Mouse (Mus musculus) hindbrain, embryonic 16.5 days (tissue): ENCODE measurements at regions not wholly inside any gene's neighbourhood (a gene's known extent, or its start where the extent isn't known, plus 50 kb on each side); places are given as distances from the start of the nearest gene placed in this dataset.
"Not testable (repeated sequence)": the region's sequence is repeated elsewhere in the genome, so short reads cannot be mapped to it uniquely, and the experiment has no call there.

Experiments used
- ATAC-seq: fragments of 200-750 bp; cut with Nextera tagmentation; 2 replicates; pipeline ENCODE4 v1.8.0; 2017; ENCODE audit warnings: moderate TSS enrichment, moderate library complexity
- H3K27ac ChIP-seq: fragments of 300-500 bp; sonication (generic); 2 replicates; pipeline ENCODE4 v1.5.1; 2014; ENCODE audit warnings: low read depth, mild to moderate bottlenecking, control low read depth, low read length, moderate library complexity
- H3K27me3 ChIP-seq: fragments of 300-500 bp; sonication (generic); replicated peaks from 2 replicates; pipeline ENCODE4 v1.6.1; 2014; ENCODE audit warnings: low read length; ENCODE audit not compliant: control insufficient read depth, insufficient read depth
- H3K36me3 ChIP-seq: fragments of 300-500 bp; sonication (generic); 2 replicates; pipeline ENCODE4 v1.6.1; 2014; ENCODE audit warnings: mild to moderate bottlenecking, low read length, moderate library complexity, mixed read lengths; ENCODE audit not compliant: control insufficient read depth, insufficient read depth
- H3K4me1 ChIP-seq: fragments of 300-500 bp; sonication (generic); 2 replicates; pipeline ENCODE4 v1.6.1; 2014; ENCODE audit warnings: low read depth, low read length; ENCODE audit not compliant: control insufficient read depth, insufficient read depth
- H3K4me2 ChIP-seq: fragments of 300-500 bp; sonication (generic); 2 replicates; pipeline ENCODE4 v1.6.1; 2014; ENCODE audit warnings: mild to moderate bottlenecking, low read length, control low read depth, moderate library complexity
- H3K4me3 ChIP-seq: fragments of 300-500 bp; sonication (generic); 2 replicates; pipeline ENCODE4 v1.5.1; 2014; ENCODE audit warnings: mild to moderate bottlenecking, low read length, control low read depth, moderate library complexity
- H3K9ac ChIP-seq: fragments of 300-500 bp; sonication (generic); 2 replicates; pipeline ENCODE4 v1.6.1; 2014; ENCODE audit warnings: low read depth, mild to moderate bottlenecking, control low read depth, low read length, moderate library complexity
- H3K9me3 ChIP-seq: fragments of 300-500 bp; sonication (generic); 2 replicates; pipeline ENCODE4 v1.6.1; 2014; ENCODE audit warnings: mild to moderate bottlenecking, low read length, moderate library complexity; ENCODE audit not compliant: control insufficient read depth
- WGBS: fragments of 180-500 bp; shearing (Covaris S2); extraction: QIAGEN DNeasy Blood & Tissue Kit; methylation state at CpG from one replicate; pipeline ENCODE4 v1.1.7; 2014; 5-methylcytosine and 5-hydroxymethylcytosine counted together

GRCm38 (mm10) chr12:48387724-48388123 lies 994.7 kb upstream of the Foxg1 start:
- Histone ChIP-seq H3K9me3 (no peaks in the 10 kb centered on the region), H3K9ac (no peak overlapping the region), H3K4me2 (no peak overlapping the region), H3K27me3 (no peaks in the 10 kb centered on the region), H3K4me1 (no peaks in the 10 kb centered on the region), H3K36me3 (no peaks in the 10 kb centered on the region), H3K4me3 (no peak overlapping the region), H3K27ac (no peak overlapping the region)
- WGBS = 86% methylated on average over 4 of the region's 4 CpGs
- ATAC-seq = no peak

DNA sequence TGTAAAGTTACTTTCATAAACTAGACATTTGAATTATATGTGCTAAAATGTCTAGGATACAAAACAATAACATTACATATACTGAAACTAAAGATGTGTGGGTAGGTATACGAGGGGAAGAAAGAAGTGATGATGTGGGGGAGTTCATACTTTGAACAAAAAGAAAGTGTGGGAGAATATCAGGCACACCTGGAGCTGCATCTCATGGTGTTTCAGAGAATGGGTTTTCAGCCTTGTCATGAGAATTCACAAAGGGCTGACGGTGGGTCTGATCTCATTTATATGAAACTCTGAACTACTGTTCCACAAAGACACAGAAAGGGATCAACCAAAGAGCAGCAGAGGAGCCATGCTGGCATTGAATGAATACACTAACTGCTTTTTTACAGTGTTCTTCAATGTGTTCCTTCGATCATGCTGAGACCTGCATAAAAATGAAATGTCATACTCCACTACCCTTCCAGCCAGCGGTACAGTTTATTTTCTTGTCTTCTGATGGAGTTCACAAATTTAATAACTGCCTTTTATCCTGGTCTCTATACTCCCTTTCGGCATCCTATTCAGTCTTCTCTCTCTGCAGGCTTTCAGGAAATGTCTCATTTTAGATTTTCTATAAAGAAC lies 994.2 kb upstream of the Foxg1 start:
- Histone ChIP-seq H3K4me2 (no peak overlapping the region), H3K9ac (no peak overlapping the region), H3K9me3 (no peaks in the 10 kb centered on the region), H3K27ac (no peak overlapping the region), H3K36me3 (no peaks in the 10 kb centered on the region), H3K27me3 (no peaks in the 10 kb centered on the region), H3K4me1 (no peaks in the 10 kb centered on the region), H3K4me3 (no peak overlapping the region)
- ATAC-seq = no peak
- WGBS = 59% methylated on average over 5 of the region's 5 CpGs

DNA sequence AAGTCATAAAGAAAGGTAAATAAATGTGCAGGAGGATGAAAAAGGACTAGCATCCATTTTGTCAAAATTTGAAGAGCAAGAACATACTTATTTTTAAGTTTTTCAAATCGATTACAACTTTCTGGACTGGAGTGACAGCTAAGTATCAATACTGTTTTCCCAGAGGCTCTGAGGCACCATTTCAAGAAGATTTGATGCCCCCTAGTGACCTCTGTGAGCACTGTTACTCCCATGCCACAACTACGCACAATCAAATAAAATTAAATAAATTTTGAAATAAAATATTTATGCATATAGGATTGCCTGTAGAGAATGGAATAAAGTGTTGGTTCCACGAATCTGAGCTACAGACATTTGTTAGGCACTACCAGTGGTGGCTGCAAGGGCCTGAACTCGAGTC lies 991.5 kb upstream of the Foxg1 start:
- no peaks in the 10 kb centered on the region for H3K9me3 ChIP-seq
- H3K36me3 ChIP-seq = no peaks in the 10 kb centered on the region
- no peaks in the 10 kb centered on the region for H3K27me3 ChIP-seq
- no peak overlapping the region for H3K4me2 ChIP-seq
- H3K4me3 ChIP-seq = no peak overlapping the region
- H3K4me1 ChIP-seq = no peaks in the 10 kb centered on the region
- 56% methylated on average over 4 of the region's 4 CpGs for WGBS
- H3K9ac ChIP-seq = no peak overlapping the region
- H3K27ac ChIP-seq = no peak overlapping the region
- no peak for ATAC-seq

DNA sequence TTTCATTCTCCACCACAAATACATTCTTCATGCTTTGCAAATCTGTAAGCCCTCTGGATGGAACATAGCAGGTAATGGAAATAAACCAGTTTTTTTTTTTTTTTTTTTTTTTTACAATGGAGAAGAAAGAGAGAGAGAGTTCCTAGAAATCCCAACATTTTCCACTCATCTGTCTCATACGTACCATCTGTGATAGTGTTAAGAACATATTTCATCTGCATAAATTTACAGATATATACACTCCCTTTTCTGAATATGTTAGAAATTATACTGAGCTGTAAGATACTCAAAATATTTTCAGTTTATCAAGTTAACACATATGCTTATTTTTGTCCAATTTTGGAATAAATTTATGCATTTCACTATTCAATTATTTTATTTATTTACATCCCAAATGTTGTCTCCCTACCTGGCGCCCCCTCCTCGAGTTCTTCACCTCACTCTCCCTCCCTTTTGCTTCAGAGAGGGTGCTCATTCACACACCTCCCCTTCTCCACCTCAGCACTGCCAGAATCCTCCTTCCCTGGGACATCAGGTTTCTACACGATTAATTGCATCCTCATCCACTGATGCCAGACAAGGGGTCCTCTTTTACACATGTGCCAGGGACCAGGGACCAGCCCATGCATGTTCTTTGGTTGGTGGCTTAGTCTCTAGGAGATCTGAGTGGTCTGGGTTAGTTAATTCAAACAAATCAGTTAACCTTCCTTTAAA lies 943.0 kb upstream of the Foxg1 start:
- no peak overlapping the region for H3K9ac ChIP-seq
- ATAC-seq = no peak
- WGBS = 83% methylated on average over 4 of the region's 4 CpGs

GRCm38 (mm10) chr12:48448719-48449118 lies 933.7 kb upstream of the Foxg1 start:
- H3K36me3 ChIP-seq, H3K4me1 ChIP-seq, H3K4me3 ChIP-seq, ATAC-seq, H3K4me2 ChIP-seq, H3K9me3 ChIP-seq, H3K27me3 ChIP-seq, H3K9ac ChIP-seq, H3K27ac ChIP-seq: not testable (repeated sequence)
- 82% methylated on average over 3 of the region's 3 CpGs for WGBS

More for the DNA sequence above, 943.0 kb upstream of the Foxg1 start:
- Histone ChIP-seq H3K27me3 (no peaks in the 10 kb centered on the region), H3K4me2 (no peak overlapping the region), H3K4me1 (no peaks in the 10 kb centered on the region), H3K4me3 (no peak overlapping the region), H3K36me3 (no peaks in the 10 kb centered on the region), H3K27ac (no peak overlapping the region), H3K9me3 (no peaks in the 10 kb centered on the region)

DNA sequence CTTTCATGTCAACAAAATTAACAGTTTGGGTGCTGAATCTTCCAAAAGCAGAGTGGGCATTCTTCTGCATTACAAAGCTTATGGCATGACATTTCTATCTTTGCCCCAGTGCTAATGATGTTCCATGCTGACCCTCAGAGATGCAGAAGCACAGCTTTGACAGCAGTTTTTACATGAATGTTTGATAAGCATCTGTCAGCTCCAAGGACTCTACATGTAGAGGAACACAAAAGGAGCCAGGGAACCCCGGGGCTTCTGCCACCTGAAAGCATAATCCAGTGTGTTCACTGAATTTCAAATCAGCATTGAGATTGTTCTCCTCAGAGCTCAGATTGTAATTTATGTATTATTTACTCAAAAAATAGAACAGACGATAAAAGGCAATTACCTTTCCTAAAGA lies 920.1 kb upstream of the Foxg1 start:
- no peak overlapping the region for H3K27ac ChIP-seq
- no peaks in the 10 kb centered on the region for H3K27me3 ChIP-seq
- ATAC-seq = no peak

DNA sequence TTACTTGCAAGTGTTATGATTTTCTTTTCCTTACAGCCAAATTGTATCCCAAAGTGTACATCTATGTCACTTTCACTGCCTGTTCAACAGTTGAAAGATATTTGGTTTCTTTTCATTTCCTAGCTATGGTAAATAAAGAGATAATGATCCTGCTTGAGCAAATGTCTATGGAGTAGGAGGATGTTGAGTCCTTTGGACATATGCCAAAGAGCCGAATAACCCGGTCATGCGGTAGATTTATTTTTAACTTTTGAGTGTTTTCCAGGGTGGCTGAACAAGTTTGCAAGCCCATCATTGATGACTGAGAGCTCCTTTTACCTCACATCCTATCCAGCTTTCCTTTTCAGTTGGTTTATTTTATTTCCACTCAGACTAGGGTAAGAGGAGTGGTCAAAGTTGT lies 881.7 kb upstream of the Foxg1 start:
- no peaks in the 10 kb centered on the region for H3K27me3 ChIP-seq
- H3K4me1 ChIP-seq = no peaks in the 10 kb centered on the region
- no peak overlapping the region for H3K27ac ChIP-seq
- H3K36me3 ChIP-seq = no peaks in the 10 kb centered on the region
- H3K9ac ChIP-seq = no peak overlapping the region
- no peak for ATAC-seq
- WGBS = 70% methylated on average over 3 of the region's 3 CpGs
- H3K9me3 ChIP-seq = no peaks in the 10 kb centered on the region
- no peak overlapping the region for H3K4me2 ChIP-seq
- no peak overlapping the region for H3K4me3 ChIP-seq

More for the DNA sequence above, 920.1 kb upstream of the Foxg1 start:
- H3K9ac ChIP-seq = no peak overlapping the region
- no peaks in the 10 kb centered on the region for H3K9me3 ChIP-seq
- no peaks in the 10 kb centered on the region for H3K36me3 ChIP-seq
- H3K4me3 ChIP-seq = no peak overlapping the region
- 38% methylated on average over 2 of the region's 2 CpGs for WGBS
- no peaks in the 10 kb centered on the region for H3K4me1 ChIP-seq
- H3K4me2 ChIP-seq = no peak overlapping the region

DNA sequence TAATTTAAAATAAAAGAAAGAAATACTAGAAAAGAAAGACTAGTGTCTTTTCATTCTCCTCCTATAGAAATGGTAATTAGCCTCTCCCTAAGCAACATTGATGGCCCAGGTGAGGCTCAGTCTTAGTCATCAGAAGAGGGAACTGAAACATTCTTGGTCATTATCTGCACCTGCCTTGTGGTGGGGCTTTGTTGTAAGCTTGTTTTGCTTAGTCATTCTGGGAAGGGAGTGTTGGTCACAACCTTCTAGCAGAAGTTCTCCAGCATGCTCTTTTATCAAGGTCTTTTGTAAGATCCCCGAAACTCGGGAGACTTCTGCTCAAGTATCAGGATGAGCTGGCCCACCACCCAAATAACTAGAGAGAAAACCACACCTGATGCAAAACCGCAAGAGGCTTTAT lies 870.9 kb upstream of the Foxg1 start:
- no peaks in the 10 kb centered on the region for H3K9me3 ChIP-seq
- H3K36me3 ChIP-seq = no peaks in the 10 kb centered on the region
- WGBS = 88% methylated on average over 3 of the region's 3 CpGs
- H3K27ac ChIP-seq = no peak overlapping the region
- no peak overlapping the region for H3K4me2 ChIP-seq
- no peaks in the 10 kb centered on the region for H3K4me1 ChIP-seq
- ATAC-seq = no peak
- no peak overlapping the region for H3K9ac ChIP-seq
- H3K4me3 ChIP-seq = no peak overlapping the region
- no peaks in the 10 kb centered on the region for H3K27me3 ChIP-seq

- Histone ChIP-seq H3K27me3 (no peaks in the 10 kb centered on the region), H3K9me3 (no peaks in the 10 kb centered on the region), H3K9ac (no peak overlapping the region), H3K4me3 (no peak overlapping the region), H3K36me3 (no peaks in the 10 kb centered on the region), H3K4me2 (no peak overlapping the region), H3K27ac (no peak overlapping the region), H3K4me1 (no peaks in the 10 kb centered on the region)
- ATAC-seq = no peak
- WGBS = 86% methylated on average over 3 of the region's 3 CpGs
These were observed 870.2 kb upstream of the Foxg1 start for GRCm38 (mm10) chr12:48512259-48512658.
